Mouse (Mus musculus): ENCODE results near the gene Grik5. TPM values are rescaled to one million over a fixed set of nuclear protein-coding genes. Genes with fewer than 3 reads are reported as not detected.

Grik5 gene
- polyA plus RNA-seq, 1 experiment from 2014 or later = 1.9 TPM

- Histone ChIP-seq H3K4me2 (replicated peaks; ENCODE audit: low read depth, low read length) (no peak overlapping the region), H3K27ac (ENCODE audit: low read length) (peak overlapping the region; percentile 43; the same call in 1 of the 2 replicates), H3K4me1 (ENCODE audit: insufficient read depth, low read depth, low read length) (peaks cover 4% of the 10 kb centered on the region; the same call in 1 of the 2 replicates), H3K4me3 (ENCODE audit: low read depth, low read length) (no peak overlapping the region), H3K9me3 (ENCODE audit: low read length) (no peaks in the 10 kb centered on the region), H3K9ac (replicated peaks; ENCODE audit: low read depth) (no peak overlapping the region), H3K27me3 (replicated peaks; ENCODE audit: insufficient read depth, low read length) (no peaks in the 10 kb centered on the region), H3K36me3 (ENCODE audit: insufficient read depth, low read length) (peaks cover 16% of the 10 kb centered on the region)
- WGBS = 46% methylated on average over 5 of the region's 5 CpGs
- peak; percentile 56 for ATAC-seq
- peak; percentile 55 for DNase-seq (ENCODE audit: low spot score)
- TF ChIP-seq EP300 (IDR thresholded peaks at IDR 0.05) (no peak), CTCF (IDR thresholded peaks at IDR 0.05) (no peak)
Observed at GRCm38 (mm10) chr7:25084621-25085020, 12.5 kb upstream of the Grik5 start.

GRCm38 (mm10) chr7:25082510-25082909, 10.4 kb upstream of the Grik5 start:
- Histone ChIP-seq H3K4me2 (replicated peaks; ENCODE audit: low read depth, low read length) (no peak overlapping the region), H3K4me3 (ENCODE audit: low read depth, low read length) (no peak overlapping the region), H3K9me3 (ENCODE audit: low read length) (no peaks in the 10 kb centered on the region), H3K27ac (ENCODE audit: low read length) (no peak overlapping the region), H3K36me3 (ENCODE audit: insufficient read depth, low read length) (peaks cover 16% of the 10 kb centered on the region), H3K27me3 (replicated peaks; ENCODE audit: insufficient read depth, low read length) (no peaks in the 10 kb centered on the region), H3K9ac (replicated peaks; ENCODE audit: low read depth) (no peak overlapping the region), H3K4me1 (ENCODE audit: insufficient read depth, low read depth, low read length) (peaks cover 16% of the 10 kb centered on the region; the same call in 1 of the 2 replicates)
- peak; percentile 75 for DNase-seq (ENCODE audit: low spot score)
- peak; percentile 41 for ATAC-seq
- TF ChIP-seq CTCF (IDR thresholded peaks at IDR 0.05) (peak; percentile 79), EP300 (IDR thresholded peaks at IDR 0.05) (no peak)
- WGBS = 75% methylated on average over 4 of the region's 4 CpGs

GRCm38 (mm10) chr7:25080431-25080830, 8.3 kb upstream of the Grik5 start:
- no peak for DNase-seq (ENCODE audit: low spot score)
- no peak overlapping the region for H3K4me2 ChIP-seq (replicated peaks; ENCODE audit: low read depth, low read length)
- H3K27me3 ChIP-seq (replicated peaks; ENCODE audit: insufficient read depth, low read length) = no peaks in the 10 kb centered on the region
- TF ChIP-seq EP300 (IDR thresholded peaks at IDR 0.05) = no peak
- no peak for TF ChIP-seq CTCF (IDR thresholded peaks at IDR 0.05)
- ATAC-seq = no peak
- H3K4me1 ChIP-seq (ENCODE audit: insufficient read depth, low read depth, low read length) = peaks cover 16% of the 10 kb centered on the region; the same call in 1 of the 2 replicates
- H3K36me3 ChIP-seq (ENCODE audit: insufficient read depth, low read length) = peaks cover 16% of the 10 kb centered on the region
- no peaks in the 10 kb centered on the region for H3K9me3 ChIP-seq (ENCODE audit: low read length)
- no peak overlapping the region for H3K9ac ChIP-seq (replicated peaks; ENCODE audit: low read depth)
- no peak overlapping the region for H3K4me3 ChIP-seq (ENCODE audit: low read depth, low read length)
- 93% methylated on average over 13 of the region's 13 CpGs for WGBS
- H3K27ac ChIP-seq (ENCODE audit: low read length) = no peak overlapping the region

GRCm38 (mm10) chr7:25079496-25080026, 7.4 kb upstream of the Grik5 start:
- Histone ChIP-seq H3K9me3 (ENCODE audit: low read length) (no peaks in the 10 kb centered on the region), H3K4me2 (replicated peaks; ENCODE audit: low read depth, low read length) (no peak overlapping the region), H3K9ac (replicated peaks; ENCODE audit: low read depth) (no peak overlapping the region), H3K36me3 (ENCODE audit: insufficient read depth, low read length) (peaks cover 16% of the 10 kb centered on the region), H3K27ac (ENCODE audit: low read length) (no peak overlapping the region), H3K4me3 (ENCODE audit: low read depth, low read length) (no peak overlapping the region), H3K4me1 (ENCODE audit: insufficient read depth, low read depth, low read length) (peaks cover 12% of the 10 kb centered on the region; the same call in 1 of the 2 replicates), H3K27me3 (replicated peaks; ENCODE audit: insufficient read depth, low read length) (no peaks in the 10 kb centered on the region)
- WGBS = 79% methylated on average over 12 of the region's 12 CpGs
- no peak for DNase-seq (ENCODE audit: low spot score)
- ATAC-seq = no peak
- no peak for TF ChIP-seq CTCF (IDR thresholded peaks at IDR 0.05)

- Histone ChIP-seq H3K4me2 (replicated peaks; ENCODE audit: low read depth, low read length) (peak overlapping the region; percentile 76), H3K9me3 (ENCODE audit: low read length) (no peaks in the 10 kb centered on the region), H3K27ac (ENCODE audit: low read length) (peak overlapping the region; percentile 90), H3K36me3 (ENCODE audit: insufficient read depth, low read length) (peaks cover 14% of the 10 kb centered on the region), H3K9ac (replicated peaks; ENCODE audit: low read depth) (peak overlapping the region; percentile 92), H3K4me1 (ENCODE audit: insufficient read depth, low read depth, low read length) (peaks cover 12% of the 10 kb centered on the region; the same call in 1 of the 2 replicates), H3K4me3 (ENCODE audit: low read depth, low read length) (peak overlapping the region; percentile 96), H3K27me3 (replicated peaks; ENCODE audit: insufficient read depth, low read length) (no peaks in the 10 kb centered on the region)
- TF ChIP-seq EP300 (IDR thresholded peaks at IDR 0.05) (no peak), CTCF (IDR thresholded peaks at IDR 0.05) (no peak)
- ATAC-seq (no peak), DNase-seq (ENCODE audit: low spot score) (no peak)
- WGBS = 1% methylated on average over 29 of the region's 33 CpGs
Observed at GRCm38 (mm10) chr7:25077414-25077755, 5.2 kb upstream of the Grik5 start.

GRCm38 (mm10) chr7:25076663-25077413, 4.7 kb upstream of the Grik5 start:
- WGBS = under 1% methylated on average over 56 of the region's 56 CpGs
- Histone ChIP-seq H3K27ac (ENCODE audit: low read length) (peak overlapping the region; percentile 94), H3K4me2 (replicated peaks; ENCODE audit: low read depth, low read length) (peak overlapping the region; percentile 76), H3K4me3 (ENCODE audit: low read depth, low read length) (peak overlapping the region; percentile 96), H3K36me3 (ENCODE audit: insufficient read depth, low read length) (peaks cover 9% of the 10 kb centered on the region), H3K9ac (replicated peaks; ENCODE audit: low read depth) (peak overlapping the region; percentile 92), H3K9me3 (ENCODE audit: low read length) (no peaks in the 10 kb centered on the region), H3K4me1 (ENCODE audit: insufficient read depth, low read depth, low read length) (peaks cover 12% of the 10 kb centered on the region; the same call in 1 of the 2 replicates), H3K27me3 (replicated peaks; ENCODE audit: insufficient read depth, low read length) (no peaks in the 10 kb centered on the region)
- TF ChIP-seq CTCF (IDR thresholded peaks at IDR 0.05) (peak; percentile 13), EP300 (IDR thresholded peaks at IDR 0.05) (peak; percentile 71)
- DNase-seq (ENCODE audit: low spot score) = peak; percentile 100
- ATAC-seq = peak; percentile 96
